Mouse (Mus musculus) lung, embryonic 15.5 days (tissue): ENCODE data around the gene C330007P06Rik. TPM values are rescaled to one million over a fixed set of nuclear protein-coding genes. Genes with fewer than 3 reads are reported as not detected.

Experiments used
- ATAC-seq: fragments of 200-750 bp; cut with Nextera tagmentation; 2 replicates; pipeline ENCODE4 v1.8.0; 2017; ENCODE audit warnings: moderate number of reproducible peaks, borderline replicate concordance; ENCODE audit not compliant: low FRiP score, low TSS enrichment; ENCODE audit errors: extremely low read depth
- H3K27ac ChIP-seq: fragments of 300-500 bp; sonication (generic); 2 replicates; pipeline ENCODE4 v1.5.1; 2015; ENCODE audit warnings: moderate library complexity, mild to moderate bottlenecking, inconsistent platforms
- H3K27me3 ChIP-seq: fragments of 300-500 bp; sonication (generic); 2 replicates; pipeline ENCODE4 v1.6.1; 2015; ENCODE audit warnings: inconsistent platforms
- H3K36me3 ChIP-seq: fragments of 300-500 bp; sonication (generic); 2 replicates; pipeline ENCODE4 v1.6.1; 2015; ENCODE audit warnings: inconsistent platforms
- H3K4me1 ChIP-seq: fragments of 300-500 bp; sonication (generic); 2 replicates; pipeline ENCODE4 v1.6.1; 2015; ENCODE audit warnings: inconsistent platforms
- H3K4me2 ChIP-seq: fragments of 300-500 bp; sonication (generic); 2 replicates; pipeline ENCODE4 v1.6.1; 2015; ENCODE audit warnings: inconsistent platforms, mild to moderate bottlenecking, moderate library complexity
- H3K4me3 ChIP-seq: fragments of 300-500 bp; sonication (generic); 2 replicates; pipeline ENCODE4 v1.5.1; 2015; ENCODE audit warnings: mild to moderate bottlenecking, inconsistent platforms
- H3K9ac ChIP-seq: fragments of 300-500 bp; sonication (generic); 2 replicates; pipeline ENCODE4 v1.6.1; 2015; ENCODE audit warnings: inconsistent platforms
- H3K9me3 ChIP-seq: fragments of 300-500 bp; sonication (generic); 2 replicates; pipeline ENCODE4 v1.6.1; 2016; ENCODE audit warnings: inconsistent platforms
- WGBS: fragments of 180-500 bp; shearing (Covaris S2); methylation state at CpG from one replicate; pipeline ENCODE4 v1.1.7; 2015; 5-methylcytosine and 5-hydroxymethylcytosine counted together
- polyA plus RNA-seq: library from polyadenylated mRNA; unstranded; fragments of >200 nt; fragmentation: Nextera tagmentation; extraction: Ambion mirVana; gene quantifications from 2 replicates; pipeline ENCODE4 v1.2.1, GENCODE M21; 2015

Gene C330007P06Rik
- polyA plus RNA-seq, 1 experiment from 2014 or later: 35.7 TPM

DNA sequence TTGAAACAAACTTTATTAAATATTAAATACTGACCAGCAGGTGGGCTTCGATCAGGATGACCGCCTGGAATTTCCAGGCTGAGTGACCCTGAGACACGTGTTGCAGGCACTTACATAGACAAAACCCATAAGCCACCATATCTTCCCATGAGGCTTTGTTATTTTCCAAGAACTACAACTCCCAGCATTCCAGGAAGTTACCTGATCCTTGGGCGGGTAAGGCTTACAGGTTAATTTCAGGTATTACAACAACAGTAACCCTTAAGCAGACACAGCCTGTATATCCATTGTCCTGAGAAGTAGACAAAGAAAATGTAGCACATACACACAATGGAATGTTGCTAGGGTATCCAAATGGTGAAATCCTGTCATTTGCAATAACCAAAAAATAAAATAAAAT, 84.6 kb downstream of the C330007P06Rik start:
- Histone ChIP-seq H3K9ac (no peak overlapping the region), H3K27me3 (no peaks in the 10 kb centered on the region), H3K27ac (no peak overlapping the region), H3K9me3 (no peaks in the 10 kb centered on the region), H3K4me1 (no peaks in the 10 kb centered on the region), H3K36me3 (no peaks in the 10 kb centered on the region), H3K4me2 (no peak overlapping the region), H3K4me3 (no peak overlapping the region)
- no peak for ATAC-seq
- 49% methylated on average over 4 of the region's 4 CpGs for WGBS

DNA sequence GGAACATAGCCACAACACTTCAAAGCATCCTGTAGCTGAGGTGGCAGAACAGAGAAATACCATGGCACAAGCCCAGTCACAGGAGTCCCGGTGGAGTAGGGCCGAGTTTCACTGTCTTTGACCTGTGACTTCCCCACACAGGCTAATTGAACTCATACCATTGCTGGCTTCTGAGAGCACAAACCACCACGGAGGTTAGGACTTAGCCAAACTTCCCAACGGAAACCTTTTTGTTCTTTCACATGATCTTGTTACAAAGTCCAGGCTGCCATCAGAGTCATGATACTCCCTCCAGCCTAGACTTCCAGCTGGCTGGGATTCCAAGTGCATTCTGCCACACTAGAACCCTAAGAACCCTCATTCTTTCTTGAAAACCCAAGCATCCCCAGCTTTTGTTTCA, 96.2 kb downstream of the C330007P06Rik start:
- Histone ChIP-seq H3K9me3 (no peaks in the 10 kb centered on the region), H3K4me3 (no peak overlapping the region), H3K27me3 (no peaks in the 10 kb centered on the region), H3K27ac (no peak overlapping the region), H3K36me3 (no peaks in the 10 kb centered on the region), H3K9ac (no peak overlapping the region), H3K4me2 (no peak overlapping the region), H3K4me1 (no peaks in the 10 kb centered on the region)
- WGBS: 75% methylated on average over 4 of the region's 4 CpGs
- ATAC-seq: no peak

DNA sequence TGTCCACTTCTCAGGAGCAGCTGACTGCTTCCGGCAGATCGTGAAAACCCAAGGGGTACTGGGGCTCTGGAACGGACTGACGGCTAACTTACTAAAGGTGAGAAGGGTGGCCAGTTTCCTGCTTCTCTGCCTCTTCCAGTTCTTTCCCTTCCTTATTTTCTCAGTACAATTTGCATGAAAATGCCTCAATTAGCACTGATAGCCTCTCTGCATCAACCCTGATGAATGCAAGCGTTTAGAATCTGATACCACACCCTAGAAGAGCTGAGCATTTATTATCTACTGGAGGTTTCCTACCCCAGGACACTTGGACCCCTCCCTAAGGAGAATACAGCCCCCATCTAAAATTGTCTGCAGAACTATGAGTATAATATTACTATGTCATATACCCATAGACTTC, 98.4 kb downstream of the C330007P06Rik start:
- H3K4me3 ChIP-seq: no peak overlapping the region
- 95% methylated on average over 5 of the region's 5 CpGs for WGBS
- no peak overlapping the region for H3K27ac ChIP-seq
- H3K36me3 ChIP-seq: no peaks in the 10 kb centered on the region
- ATAC-seq: no peak
- H3K4me1 ChIP-seq: no peaks in the 10 kb centered on the region
- no peak overlapping the region for H3K4me2 ChIP-seq
- H3K9me3 ChIP-seq: no peaks in the 10 kb centered on the region
- H3K9ac ChIP-seq: no peak overlapping the region
- H3K27me3 ChIP-seq: no peaks in the 10 kb centered on the region

Other genes with a start within 250 kb of the C330007P06Rik start
- 2.9 TPM in 2 replicates for gene Akap17b, start 228.7 kb downstream of the C330007P06Rik start, polyA plus RNA-seq
- gene Slc25a43, start 130.5 kb downstream of the C330007P06Rik start, polyA plus RNA-seq: 1.7 and 2.2 TPM in 2 replicates
- gene Slc25a5, start 78.5 kb downstream of the C330007P06Rik start, polyA plus RNA-seq: 645 and 653 TPM in 2 replicates
- gene Ube2a, start 211 bp downstream of the C330007P06Rik start, polyA plus RNA-seq: 129 and 132 TPM in 2 replicates
- gene Nkrf, start 28.8 kb upstream of the C330007P06Rik start, polyA plus RNA-seq: 1.4 and 1.5 TPM in 2 replicates
- 17.7 and 20.1 TPM in 2 replicates for gene Sept6, start 117.7 kb upstream of the C330007P06Rik start, polyA plus RNA-seq
- not detected in 2 replicates for gene Sowahd, start 174.7 kb upstream of the C330007P06Rik start, polyA plus RNA-seq
- 509 and 532 TPM in 2 replicates for gene Rpl39, start 211.3 kb upstream of the C330007P06Rik start, polyA plus RNA-seq
- gene Upf3b, start 236.2 kb upstream of the C330007P06Rik start, polyA plus RNA-seq: 18.7 and 20.7 TPM in 2 replicates